Mouse (Mus musculus) R1 (cell line): ENCODE measurements around the gene Inpp4b.

ENCODE experiments used
- DNase-seq: peaks from one replicate; pipeline ENCODE4 v3.0.0-alpha.2; 2018; ENCODE audit warnings: low read depth, low spot score

Inpp4b gene

GRCm38 (mm10) chr8:81703571-81704365 is 361.4 kb downstream of the Inpp4b start:
- no peak for DNase-seq

GRCm38 (mm10) chr8:81707436-81707835 is 365.1 kb downstream of the Inpp4b start:
- DNase-seq, result no peak

GRCm38 (mm10) chr8:81731332-81731731 is 389.0 kb downstream of the Inpp4b start:
- DNase-seq, result no peak

- DNase-seq, result no peak
Observed at GRCm38 (mm10) chr8:81735655-81736054, 393.3 kb downstream of the Inpp4b start.

GRCm38 (mm10) chr8:81736103-81736502 is 393.7 kb downstream of the Inpp4b start:
- no peak for DNase-seq

GRCm38 (mm10) chr8:81742588-81742987 is 400.2 kb downstream of the Inpp4b start:
- DNase-seq, result no peak

GRCm38 (mm10) chr8:81743040-81743439 is 400.7 kb downstream of the Inpp4b start:
- DNase-seq, result no peak

GRCm38 (mm10) chr8:81745439-81745838 is 403.1 kb downstream of the Inpp4b start:
- no peak for DNase-seq

- DNase-seq, result no peak
Observed at GRCm38 (mm10) chr8:81751159-81751558, 408.8 kb downstream of the Inpp4b start.

- no peak for DNase-seq
Observed at GRCm38 (mm10) chr8:81756663-81757062, 414.3 kb downstream of the Inpp4b start.

- no peak for DNase-seq
Observed at GRCm38 (mm10) chr8:81757580-81758144, 415.3 kb downstream of the Inpp4b start.

- no peak for DNase-seq
Observed at GRCm38 (mm10) chr8:81761466-81761865, 419.1 kb downstream of the Inpp4b start.

- DNase-seq, result no peak
Observed at GRCm38 (mm10) chr8:81766033-81766432, 423.7 kb downstream of the Inpp4b start.

- DNase-seq, result no peak
Observed at GRCm38 (mm10) chr8:81767411-81768312, 425.3 kb downstream of the Inpp4b start.

- DNase-seq, result no peak
Observed at GRCm38 (mm10) chr8:81768313-81768675, 425.9 kb downstream of the Inpp4b start.

- DNase-seq, result no peak
Observed at GRCm38 (mm10) chr8:81768731-81769445, 426.5 kb downstream of the Inpp4b start.

- DNase-seq, result no peak
Observed at GRCm38 (mm10) chr8:81770603-81771276, 428.4 kb downstream of the Inpp4b start.

- DNase-seq, result no peak
Observed at GRCm38 (mm10) chr8:81772855-81773254, 430.5 kb downstream of the Inpp4b start.

GRCm38 (mm10) chr8:81773305-81773965 is 431.1 kb downstream of the Inpp4b start:
- no peak for DNase-seq

GRCm38 (mm10) chr8:81774010-81774409 is 431.7 kb downstream of the Inpp4b start:
- DNase-seq, result no peak

- no peak for DNase-seq
Observed at GRCm38 (mm10) chr8:81774454-81774853, 432.1 kb downstream of the Inpp4b start.
